Mouse (Mus musculus): Measurements from ENCODE around the gene Cd160.

Cd160 gene

DNA sequence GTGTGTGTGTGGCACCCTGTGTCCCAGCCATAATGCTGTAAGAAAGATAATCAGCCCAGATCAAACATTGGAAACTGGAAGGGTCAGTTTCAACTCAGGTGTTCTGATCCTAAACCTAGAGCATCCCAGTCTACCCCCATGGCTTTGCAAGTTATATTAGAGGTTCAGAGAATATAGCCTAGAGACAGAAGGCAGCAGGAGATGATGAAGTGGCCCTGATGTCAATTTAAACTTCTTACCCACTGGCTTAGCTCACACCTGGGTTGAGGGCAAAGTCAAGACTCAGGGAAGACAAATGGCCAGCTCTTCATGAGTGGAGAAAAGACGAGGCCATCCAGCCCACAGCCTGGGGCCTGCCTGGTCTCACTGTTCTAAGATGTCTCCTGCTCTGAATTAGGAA is at the start of gene Cd160, which contains the start of gene Pdzk1:
TSS of gene Cd160 (minus strand) at position 368 of the 400 bp plus-strand sequence.
TSS of gene Pdzk1 (plus strand) at position 301 of the 400 bp plus-strand sequence.
- DNase-seq (ENCODE audit: extremely low spot score), result no peak

GRCm38 (mm10) chr3:96874808-96875571 is 45.8 kb upstream of the Cd160 start:
- DNase-seq (ENCODE audit: extremely low spot score), result no peak

GRCm38 (mm10) chr3:96872501-96872900 is 43.4 kb upstream of the Cd160 start:
- no peak for DNase-seq (ENCODE audit: extremely low spot score)

DNA sequence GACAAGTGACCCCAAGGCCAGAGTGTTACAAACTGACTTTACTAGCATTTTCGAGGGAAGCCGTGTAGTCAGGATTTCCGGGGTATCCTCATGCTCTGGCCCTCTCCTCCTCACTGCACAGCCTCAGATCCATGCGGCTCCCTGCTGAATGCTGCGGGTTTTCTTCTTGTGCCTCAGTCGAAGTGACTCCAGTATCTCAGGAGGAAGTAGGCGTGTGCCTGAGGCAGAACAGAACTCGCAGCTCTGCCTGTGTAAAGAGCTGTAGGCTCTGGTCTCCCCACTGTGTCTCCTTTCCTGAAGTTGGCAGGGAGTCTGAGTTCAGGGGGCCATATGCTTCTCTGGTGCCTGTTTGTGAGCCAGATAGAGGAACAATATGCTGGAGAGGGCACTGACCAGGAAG is 41.9 kb upstream of the Cd160 start:
- DNase-seq (ENCODE audit: extremely low spot score), result no peak

DNA sequence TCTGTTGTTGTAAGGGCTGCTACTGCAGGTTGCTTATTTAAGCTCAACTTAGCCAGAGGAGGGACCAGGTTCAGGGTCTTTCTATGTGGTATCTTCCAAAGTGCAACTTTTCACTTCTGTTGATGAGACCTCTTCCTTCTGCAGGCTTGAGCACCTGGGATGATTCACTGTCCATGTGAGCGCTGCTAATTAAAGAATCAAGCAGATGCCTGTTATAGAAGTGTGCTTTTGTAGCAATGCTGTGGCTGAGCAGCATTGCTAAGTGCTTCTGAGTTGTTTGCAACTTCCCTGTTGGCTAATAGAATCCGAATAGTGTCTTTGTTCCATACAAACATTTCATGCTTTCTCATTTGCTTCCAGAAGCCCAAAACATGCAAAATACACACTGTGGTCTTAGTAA is 41.1 kb upstream of the Cd160 start:
- no peak for DNase-seq (ENCODE audit: extremely low spot score)

GRCm38 (mm10) chr3:96869091-96869490 is 39.9 kb upstream of the Cd160 start:
- no peak for DNase-seq (ENCODE audit: extremely low spot score)

GRCm38 (mm10) chr3:96868566-96868965 is 39.4 kb upstream of the Cd160 start:
- no peak for DNase-seq (ENCODE audit: extremely low spot score)

DNA sequence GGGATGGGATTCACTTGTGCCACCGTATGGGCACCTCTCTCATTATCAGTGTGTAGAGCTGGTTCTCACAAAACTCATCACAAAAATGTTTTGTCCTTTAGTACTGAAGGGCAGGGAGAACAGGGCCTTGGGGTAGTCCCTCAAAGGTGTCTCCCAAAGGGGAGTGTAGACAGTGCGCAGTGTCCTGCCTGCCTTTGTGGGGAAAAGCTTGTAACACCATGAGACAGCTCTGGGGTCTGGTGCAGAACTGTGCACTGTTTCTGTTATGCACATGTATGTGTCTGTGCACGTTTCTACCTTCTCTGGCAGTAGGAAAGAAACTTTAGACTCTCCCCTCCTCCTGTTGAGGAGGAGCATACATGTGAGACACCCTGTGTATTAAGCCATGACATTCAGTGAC is 38.7 kb upstream of the Cd160 start:
- no peak for DNase-seq (ENCODE audit: extremely low spot score)

DNA sequence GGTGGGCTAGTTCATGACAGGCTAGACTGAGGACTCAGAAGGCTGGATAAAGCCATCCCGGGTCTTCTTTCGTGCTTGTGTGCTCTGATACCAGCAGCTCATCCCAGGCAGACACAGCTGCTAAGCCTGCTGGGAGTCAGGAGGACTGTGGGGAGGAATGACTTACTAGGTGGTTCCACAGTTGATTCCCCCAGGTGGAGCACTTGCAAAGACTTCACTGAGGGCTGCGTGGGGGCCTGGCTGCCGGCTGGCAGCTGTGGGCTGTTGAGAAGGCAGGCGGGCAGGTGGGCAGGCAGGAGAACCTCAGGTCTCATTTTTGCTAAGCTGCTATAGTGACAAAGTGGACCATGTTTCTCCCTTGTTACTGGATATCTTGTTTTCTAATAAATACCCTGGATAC is 31.3 kb upstream of the Cd160 start:
- DNase-seq (ENCODE audit: extremely low spot score), result no peak

DNA sequence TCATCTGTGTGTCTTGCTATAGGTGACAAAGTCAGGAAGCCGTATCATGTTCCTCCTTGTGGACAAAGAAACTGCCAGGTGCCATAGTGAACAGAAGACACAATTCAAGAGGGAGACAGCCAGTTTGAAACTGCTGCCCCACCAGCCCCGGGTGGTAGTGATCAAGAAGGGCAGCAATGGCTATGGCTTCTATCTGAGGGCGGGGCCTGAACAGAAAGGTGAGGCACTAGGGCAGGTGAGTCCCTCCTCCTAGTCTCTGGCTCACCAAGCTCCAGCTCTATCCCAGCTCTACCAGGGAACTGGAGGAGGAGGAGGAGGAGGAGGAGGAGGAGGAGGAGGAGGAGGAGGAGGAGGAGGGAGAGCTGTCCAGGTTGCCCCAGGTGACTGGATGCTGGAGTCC is 26.7 kb upstream of the Cd160 start:
- DNase-seq (ENCODE audit: extremely low spot score), result no peak

- DNase-seq (ENCODE audit: extremely low spot score), result no peak
Observed at GRCm38 (mm10) chr3:96854376-96854775, 25.2 kb upstream of the Cd160 start.

- DNase-seq (ENCODE audit: extremely low spot score), result no peak
Observed at GRCm38 (mm10) chr3:96852561-96852960, 23.4 kb upstream of the Cd160 start.

GRCm38 (mm10) chr3:96849168-96849727 is 20.1 kb upstream of the Cd160 start:
- no peak for DNase-seq (ENCODE audit: extremely low spot score)

- DNase-seq (ENCODE audit: extremely low spot score), result no peak
Observed at GRCm38 (mm10) chr3:96848470-96848869, 19.3 kb upstream of the Cd160 start.

GRCm38 (mm10) chr3:96847661-96848060 is 18.5 kb upstream of the Cd160 start:
- DNase-seq (ENCODE audit: extremely low spot score), result no peak

DNA sequence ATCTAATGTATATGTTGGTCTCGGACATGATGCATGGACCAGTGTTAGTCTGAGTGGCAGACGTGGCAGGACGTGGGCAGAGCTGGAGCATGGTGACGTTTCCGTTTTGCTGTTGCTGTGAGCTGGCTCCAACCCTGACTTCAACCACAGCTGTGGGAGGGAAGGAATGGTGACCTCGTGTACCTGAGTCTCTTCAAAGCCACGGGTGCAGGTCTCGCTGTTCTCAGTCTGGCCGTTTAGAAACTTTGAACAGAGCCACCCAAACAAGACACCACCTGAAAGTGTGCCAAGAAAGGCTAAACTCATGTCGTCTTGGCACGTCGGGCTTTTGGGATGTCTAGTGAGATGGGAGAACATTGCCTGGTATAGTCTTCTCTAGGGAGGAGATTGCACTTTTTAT is 17.8 kb upstream of the Cd160 start:
- DNase-seq (ENCODE audit: extremely low spot score), result no peak

GRCm38 (mm10) chr3:96845806-96846205 is 16.7 kb upstream of the Cd160 start:
- DNase-seq (ENCODE audit: extremely low spot score), result no peak

DNA sequence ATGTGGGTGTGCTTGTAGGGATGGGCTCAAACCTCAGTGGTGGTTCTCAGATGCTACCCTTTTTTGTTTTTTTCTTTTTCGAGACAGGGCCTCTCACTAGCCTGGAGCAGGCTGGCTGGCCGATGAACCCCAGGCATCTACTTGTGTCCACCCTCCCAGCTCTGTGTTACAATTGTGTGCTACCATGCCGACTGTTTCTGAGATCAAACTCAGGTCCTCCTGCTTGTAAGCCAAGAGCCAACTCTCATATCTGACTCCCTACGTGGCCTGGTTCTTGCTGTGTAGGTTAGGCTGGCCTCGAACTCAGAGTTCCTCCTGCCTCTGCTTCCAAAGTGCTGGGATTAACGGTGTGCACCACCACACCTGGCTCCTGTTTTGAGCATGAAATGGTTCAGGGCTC is 16.0 kb upstream of the Cd160 start:
- no peak for DNase-seq (ENCODE audit: extremely low spot score)

- DNase-seq (ENCODE audit: extremely low spot score), result no peak
Observed at GRCm38 (mm10) chr3:96838996-96839645, 10.0 kb upstream of the Cd160 start.

DNA sequence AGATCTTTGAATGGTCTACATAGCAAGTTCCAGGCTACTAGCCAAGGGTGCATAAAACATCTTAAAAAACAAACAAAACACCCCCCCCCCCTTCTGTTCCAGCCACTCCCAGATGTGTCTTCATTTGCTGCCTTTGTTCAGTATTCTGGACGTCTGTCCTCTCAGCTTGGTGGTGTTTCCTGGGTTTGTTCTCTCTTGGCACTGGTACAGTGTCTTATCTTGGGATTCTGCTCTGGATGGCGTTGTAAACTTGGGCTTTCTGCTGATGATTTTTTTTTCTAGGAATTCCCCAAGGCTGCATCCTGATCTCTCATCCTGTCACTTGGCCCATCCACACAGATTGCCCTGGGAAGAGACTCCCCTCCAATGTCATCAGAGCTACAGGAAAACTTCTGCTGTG is 7.3 kb upstream of the Cd160 start:
- no peak for DNase-seq (ENCODE audit: extremely low spot score)

- no peak for DNase-seq (ENCODE audit: extremely low spot score)
Observed at GRCm38 (mm10) chr3:96834587-96835348, 5.6 kb upstream of the Cd160 start.

- no peak for DNase-seq (ENCODE audit: extremely low spot score)
Observed at GRCm38 (mm10) chr3:96832930-96833329, 3.8 kb upstream of the Cd160 start.
